Mouse (Mus musculus) liver, postnatal 0 days (tissue): Measurements from ENCODE around the gene Map3k9. TPM values are rescaled to one million over a fixed set of nuclear protein-coding genes. Genes with fewer than 3 reads are reported as not detected.

ENCODE experiments used
- ATAC-seq: fragments of 200-750 bp; cut with Nextera tagmentation; 2 replicates; pipeline ENCODE4 v1.8.0; 2017; ENCODE audit warnings: mild to moderate bottlenecking, moderate library complexity
- DNase-seq: peaks from one replicate; pipeline ENCODE4 v3.0.0-alpha.2; 2016
- H3K27ac ChIP-seq: fragments of 300-500 bp; sonication (generic); 2 replicates; pipeline ENCODE4 v1.5.1; 2014; ENCODE audit warnings: antibody characterized with exemption, moderate library complexity, mild to moderate bottlenecking, low read depth
- H3K27me3 ChIP-seq: fragments of 300-500 bp; sonication (generic); 2 replicates; pipeline ENCODE4 v1.6.1; 2014; ENCODE audit warnings: low read length, control low read depth, mixed read lengths; ENCODE audit not compliant: insufficient read depth
- H3K36me3 ChIP-seq: fragments of 300-500 bp; sonication (generic); replicated peaks from 2 replicates; pipeline ENCODE4 v1.6.1; 2014; ENCODE audit warnings: mild to moderate bottlenecking, control low read depth, low read length, moderate library complexity, mixed read lengths; ENCODE audit not compliant: insufficient read depth
- H3K4me1 ChIP-seq: fragments of 300-500 bp; sonication (generic); 2 replicates; pipeline ENCODE4 v1.6.1; 2014; ENCODE audit warnings: antibody characterized with exemption, mild to moderate bottlenecking, control low read depth; ENCODE audit not compliant: insufficient read depth
- H3K4me2 ChIP-seq: fragments of 300-500 bp; sonication (generic); 2 replicates; pipeline ENCODE4 v1.6.1; 2014; ENCODE audit warnings: low read depth, mild to moderate bottlenecking, low read length, moderate library complexity, mixed read lengths
- H3K4me3 ChIP-seq: fragments of 300-500 bp; sonication (generic); 2 replicates; pipeline ENCODE4 v1.5.1; 2014; ENCODE audit warnings: low read depth, low read length
- H3K9ac ChIP-seq: fragments of 300-500 bp; sonication (generic); replicated peaks from 2 replicates; pipeline ENCODE4 v1.6.1; 2014; ENCODE audit warnings: mild to moderate bottlenecking, moderate library complexity
- H3K9me3 ChIP-seq: fragments of 300-500 bp; sonication (generic); 2 replicates; pipeline ENCODE4 v1.6.1; 2016; ENCODE audit warnings: mild to moderate bottlenecking, control low read depth, low read length, mixed read lengths
- CTCF ChIP-seq: sonication (generic); IDR thresholded peaks from 2 replicates; pipeline ENCODE4 v1.5.1; 2016; ENCODE audit warnings: antibody characterized with exemption, low read depth
- EP300 ChIP-seq: IDR thresholded peaks from 2 replicates; pipeline ENCODE4 v1.6.1; 2016; ENCODE audit warnings: antibody characterized with exemption, low read depth, mild to moderate bottlenecking
- WGBS: fragments of 180-500 bp; shearing (Covaris S2); extraction: QIAGEN DNeasy Blood & Tissue Kit; methylation state at CpG from one replicate; pipeline ENCODE4 v1.1.7; 2014; ENCODE audit not compliant: insufficient replicate concordance; 5-methylcytosine and 5-hydroxymethylcytosine counted together
- polyA plus RNA-seq: library from polyadenylated mRNA; unstranded; fragments of >200 nt; fragmentation: Nextera tagmentation; extraction: Ambion mirVana; gene quantifications from 2 replicates; pipeline ENCODE4 v1.2.1, GENCODE M21; 2015

Gene Map3k9
- polyA plus RNA-seq, 1 experiment from 2014 or later: 0.27 TPM

GRCm38 (mm10) chr12:81719161-81719560, 61.8 kb downstream of the Map3k9 start:
- Histone ChIP-seq H3K9me3 (no peaks in the 10 kb centered on the region), H3K4me1 (no peaks in the 10 kb centered on the region), H3K36me3 (no peaks in the 10 kb centered on the region), H3K4me3 (no peak overlapping the region), H3K27me3 (0 out of 2 replicates have a peak, but pooled peaks cover 4% of the 10 kb centered on the region), H3K27ac (peak overlapping the region; percentile 51; the same call in 1 of the 2 replicates), H3K9ac (no peak overlapping the region), H3K4me2 (no peak overlapping the region)
- TF ChIP-seq EP300 (no peak), CTCF (no peak)
- DNase-seq: peak; percentile 68
- WGBS: 31% methylated on average over 5 of the region's 5 CpGs
- peak; percentile 68 for ATAC-seq

GRCm38 (mm10) chr12:81712618-81713017, 68.4 kb downstream of the Map3k9 start:
- Histone ChIP-seq H3K4me3 (no peak overlapping the region), H3K4me1 (no peaks in the 10 kb centered on the region), H3K27ac (no peak overlapping the region), H3K27me3 (0 out of 2 replicates have a peak, but pooled peaks cover 4% of the 10 kb centered on the region), H3K9me3 (no peaks in the 10 kb centered on the region), H3K4me2 (no peak overlapping the region), H3K36me3 (no peaks in the 10 kb centered on the region), H3K9ac (no peak overlapping the region)
- ATAC-seq (no peak), DNase-seq (no peak)
- TF ChIP-seq CTCF (no peak), EP300 (no peak)
- 80% methylated on average over 4 of the region's 4 CpGs for WGBS

- Histone ChIP-seq H3K9ac (no peak overlapping the region), H3K4me1 (no peaks in the 10 kb centered on the region), H3K27ac (no peak overlapping the region), H3K9me3 (no peaks in the 10 kb centered on the region), H3K4me2 (no peak overlapping the region), H3K36me3 (no peaks in the 10 kb centered on the region), H3K4me3 (no peak overlapping the region), H3K27me3 (no peaks in the 10 kb centered on the region)
- DNase-seq (no peak), ATAC-seq (no peak)
- TF ChIP-seq EP300 (no peak), CTCF (0 out of 2 replicates have a peak, but pooled peaks have one; percentile 8)
- WGBS: 6% methylated on average over 1 of the region's 1 CpGs
Observed at GRCm38 (mm10) chr12:81702903-81703302, 78.1 kb downstream of the Map3k9 start.

GRCm38 (mm10) chr12:81698011-81698410, 83.0 kb downstream of the Map3k9 start:
- 44% methylated on average over 4 of the region's 4 CpGs for WGBS

GRCm38 (mm10) chr12:81691177-81691730, 89.7 kb downstream of the Map3k9 start:
- no peak overlapping the region for H3K4me3 ChIP-seq
- H3K27me3 ChIP-seq: no peaks in the 10 kb centered on the region
- DNase-seq (no peak), ATAC-seq (no peak)
- H3K36me3 ChIP-seq: no peaks in the 10 kb centered on the region
- H3K4me1 ChIP-seq: no peaks in the 10 kb centered on the region
- H3K27ac ChIP-seq: no peak overlapping the region
- H3K4me2 ChIP-seq: no peak overlapping the region
- WGBS: 28% methylated on average over 8 of the region's 8 CpGs
- TF ChIP-seq EP300: no peak
- no peak for TF ChIP-seq CTCF
- H3K9ac ChIP-seq: no peak overlapping the region
- no peaks in the 10 kb centered on the region for H3K9me3 ChIP-seq

More at GRCm38 (mm10) chr12:81698011-81698410, 83.0 kb downstream of the Map3k9 start:
- no peaks in the 10 kb centered on the region for H3K36me3 ChIP-seq
- no peak overlapping the region for H3K4me3 ChIP-seq
- H3K9ac ChIP-seq: no peak overlapping the region
- H3K4me1 ChIP-seq: no peaks in the 10 kb centered on the region
- no peak for ATAC-seq
- no peak overlapping the region for H3K4me2 ChIP-seq
- DNase-seq: no peak
- no peaks in the 10 kb centered on the region for H3K9me3 ChIP-seq
- no peaks in the 10 kb centered on the region for H3K27me3 ChIP-seq
- no peak for TF ChIP-seq EP300
- TF ChIP-seq CTCF: no peak
- H3K27ac ChIP-seq: no peak overlapping the region

- no peaks in the 10 kb centered on the region for H3K9me3 ChIP-seq
- WGBS: 66% methylated on average over 7 of the region's 7 CpGs
- H3K4me3 ChIP-seq: no peak overlapping the region
- H3K4me2 ChIP-seq: no peak overlapping the region
- no peak for DNase-seq
- no peaks in the 10 kb centered on the region for H3K27me3 ChIP-seq
- no peak overlapping the region for H3K9ac ChIP-seq
- H3K36me3 ChIP-seq: no peaks in the 10 kb centered on the region
- ATAC-seq: no peak
- no peak overlapping the region for H3K27ac ChIP-seq
- no peaks in the 10 kb centered on the region for H3K4me1 ChIP-seq
- TF ChIP-seq CTCF: no peak
- no peak for TF ChIP-seq EP300
Observed at GRCm38 (mm10) chr12:81690751-81691150, 90.2 kb downstream of the Map3k9 start.
